Mouse (Mus musculus) gastrocnemius, postnatal 36 days (tissue): ENCODE results near the gene Hoxb9. TPM values are rescaled to one million over a fixed set of nuclear protein-coding genes. Genes with fewer than 3 reads are reported as not detected.

Experiments used
- DNase-seq, 2 experiments: peaks; one replicate each; pipeline ENCODE4 v3.0.0; 2022
- intact Hi-C: fragments of 180-260 bp; cut with DNase I; formaldehyde crosslinking; loops from one replicate; pipeline ENCODE4 v1.15.1; 2025
- long read RNA-seq, 2 experiments: library from polyadenylated mRNA; stranded (forward); transcript quantifications; one replicate each; pipeline ENCODE4 v2.0.0; 2021
- total RNA-seq, 2 experiments: library from RNA; stranded (reverse); gene quantifications; 2 replicates each; pipeline ENCODE4 v1.2.3; 2021

Gene Hoxb9
- under 1 TPM in 1 of 2 experiments, not detected in 1; 0.10 TPM for total RNA-seq
- long read RNA-seq, experiment 1 = 0 reads
- long read RNA-seq, experiment 2 = 0 reads

- no peak for DNase-seq
- intact Hi-C loops = no loop called here
These were observed at the start of gene Hoxb9 for GRCm38 (mm10) chr11:96270996-96271540. Hoxb9 (plus strand) TSS chr11:96271457.

DNA sequence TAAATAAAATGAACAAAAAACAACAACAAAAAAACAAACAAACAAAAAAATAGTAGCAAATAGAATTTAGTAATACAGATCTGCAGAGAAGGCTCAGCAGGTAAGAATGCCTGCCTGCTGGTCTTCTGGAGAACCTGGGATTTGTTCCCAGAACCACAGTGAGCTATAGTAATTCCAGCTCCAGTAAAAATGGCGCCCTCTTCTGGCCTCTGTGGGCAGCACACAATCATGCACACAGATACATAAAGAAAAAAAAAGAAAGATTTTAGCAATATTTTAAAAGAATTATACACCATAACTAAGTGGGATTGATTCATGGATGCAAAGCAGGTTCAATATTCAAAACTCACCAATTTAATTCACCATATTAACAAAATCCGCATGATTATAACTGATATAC lies 47.4 kb upstream of the Hoxb9 start:
- DNase-seq = no peak
- intact Hi-C loops = no loop called here

- intact Hi-C loops = no loop called here
- DNase-seq = no peak
These were observed 43.6 kb upstream of the Hoxb9 start for GRCm38 (mm10) chr11:96227676-96228075.

- DNase-seq = peak; percentile 16 to 29
- intact Hi-C loops = no loop called here
These were observed 36.4 kb upstream of the Hoxb9 start for GRCm38 (mm10) chr11:96234906-96235305.

- intact Hi-C loops = loop anchor here (5.0 kb wide), 1 partner anchor 148 kb away; no protein-coding TSS in a partner anchor
- DNase-seq = peak in 1 of 2 experiments; percentile 27
These were observed 31.0 kb upstream of the Hoxb9 start for GRCm38 (mm10) chr11:96240211-96240610.

DNA sequence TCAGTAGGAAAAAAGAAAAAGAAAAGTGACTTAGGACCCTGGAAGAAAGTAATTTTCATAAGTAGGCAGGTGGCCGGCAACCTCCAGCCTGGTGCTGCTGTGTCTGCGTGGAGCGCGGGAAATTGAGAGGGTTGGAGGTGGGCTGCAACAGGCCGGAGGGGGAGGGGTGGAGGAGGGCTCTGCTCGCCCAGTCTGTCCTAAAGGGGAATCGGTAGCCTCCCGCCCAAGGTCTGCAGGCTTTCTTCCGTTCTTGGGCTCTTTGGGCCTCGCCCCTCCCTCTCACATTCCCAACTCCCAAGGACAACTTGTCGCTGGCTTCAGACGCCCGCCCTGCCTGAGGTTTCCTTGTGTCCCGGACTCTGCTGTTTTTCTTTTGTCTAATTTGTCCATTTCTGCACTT lies 20.4 kb upstream of the Hoxb9 start:
- intact Hi-C loops = no loop called here

DNA sequence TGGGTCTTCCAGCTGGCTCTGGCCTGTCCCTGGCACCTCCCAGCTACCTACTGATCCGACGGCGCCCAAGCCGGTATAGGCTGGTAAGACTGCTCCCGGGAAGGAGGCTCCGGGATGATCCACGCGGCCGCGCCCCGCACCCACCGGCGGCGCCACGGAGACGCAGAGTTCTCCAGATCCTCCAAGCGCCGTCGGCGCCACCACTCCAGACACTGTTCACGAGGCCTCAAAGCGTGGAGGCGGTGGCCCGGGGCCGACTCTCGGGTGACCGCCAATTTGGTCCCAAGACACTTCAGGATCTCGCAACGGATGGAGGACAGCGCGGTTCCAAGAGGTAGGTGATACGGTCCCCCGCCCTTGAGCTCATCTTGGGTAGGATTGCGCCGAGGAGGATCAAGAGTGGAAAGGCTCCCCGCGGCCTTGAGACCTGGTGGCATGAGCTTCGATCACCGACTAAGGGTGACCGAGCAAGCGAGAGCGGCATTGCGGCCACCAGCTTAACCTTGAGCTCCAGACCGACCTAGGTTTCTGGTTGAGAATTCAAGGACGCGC lies 19.7 kb upstream of the Hoxb9 start:
- no peak for DNase-seq
- intact Hi-C loops = no loop called here

More for the DNA sequence above, 20.4 kb upstream of the Hoxb9 start:
- DNase-seq = no peak

DNA sequence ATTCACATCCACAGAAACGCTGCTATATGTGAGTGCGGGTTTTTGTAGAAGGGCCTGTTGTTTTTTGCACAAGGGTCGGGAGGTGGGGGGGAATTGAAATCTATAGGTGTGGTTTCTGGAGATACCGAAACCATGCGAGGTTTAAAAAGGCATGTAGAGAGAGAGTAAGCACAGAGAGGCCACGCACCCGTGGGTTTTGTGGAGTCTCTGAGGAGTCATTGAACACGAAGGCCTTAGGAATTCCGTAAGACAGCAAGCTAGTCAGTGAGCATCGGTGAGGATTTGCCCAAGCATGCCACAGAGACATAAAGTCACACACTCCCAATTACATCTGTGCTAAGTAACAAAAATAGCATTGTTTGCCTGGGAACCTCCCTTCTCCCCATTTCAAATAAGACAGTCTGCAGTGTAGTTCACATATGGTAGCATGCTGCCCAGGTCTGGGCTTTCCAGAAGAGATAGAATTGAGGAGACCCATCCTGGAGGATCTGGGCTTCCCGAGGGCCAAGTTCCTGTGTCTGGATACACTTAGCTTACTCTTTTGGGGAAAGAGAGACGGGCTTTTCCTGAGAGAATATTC lies 18.6 kb upstream of the Hoxb9 start:
- intact Hi-C loops = no loop called here
- no peak for DNase-seq

GRCm38 (mm10) chr11:96254221-96254620 lies 17.0 kb upstream of the Hoxb9 start:
- no peak for DNase-seq
- intact Hi-C loops = no loop called here

DNA sequence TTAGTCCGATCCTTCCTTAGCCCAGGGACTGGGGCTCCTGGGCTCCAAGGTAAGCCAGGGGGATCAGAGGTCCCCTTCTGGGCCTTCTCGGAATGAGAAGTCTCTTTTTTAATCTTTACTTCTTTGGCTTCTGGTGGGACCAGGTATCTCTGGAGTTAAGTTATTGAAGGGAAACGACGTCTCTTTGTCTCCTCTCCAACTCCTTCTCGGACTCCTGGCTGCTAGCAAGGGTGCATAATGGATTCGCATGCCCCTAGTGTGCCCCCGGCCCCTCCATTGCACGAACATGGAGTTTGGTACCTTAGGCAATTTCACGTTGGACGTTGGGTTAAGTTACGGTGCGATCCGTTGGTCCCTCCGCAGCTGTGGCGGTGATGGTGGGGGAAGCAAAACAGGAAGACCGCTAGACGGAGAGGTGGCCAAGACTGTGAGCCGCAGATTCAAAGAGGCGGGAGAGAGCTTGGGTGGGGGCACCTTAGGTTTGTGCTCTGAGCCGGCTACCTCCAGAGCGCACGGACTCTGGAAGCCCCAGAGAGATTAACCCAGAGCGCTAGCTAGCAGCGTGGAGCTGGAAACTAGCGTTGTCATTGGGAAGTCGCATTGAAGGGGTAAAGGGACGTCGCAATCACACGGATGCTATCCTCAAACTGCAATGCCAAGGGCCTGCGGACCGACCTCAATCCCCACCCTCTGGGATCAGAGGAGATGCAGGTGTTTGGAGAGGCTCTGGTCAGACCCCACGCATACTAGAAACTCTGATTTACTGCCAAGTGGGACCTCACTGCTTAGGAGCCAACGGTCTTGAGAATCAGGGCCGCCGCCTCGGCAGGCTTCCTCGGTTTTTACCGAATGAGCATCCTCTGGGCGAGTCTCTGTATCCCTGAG lies 15.9 kb upstream of the Hoxb9 start:
- DNase-seq = no peak
- intact Hi-C loops = no loop called here

- intact Hi-C loops = no loop called here
- DNase-seq = no peak
These were observed 15.2 kb upstream of the Hoxb9 start for GRCm38 (mm10) chr11:96255996-96256445.

DNA sequence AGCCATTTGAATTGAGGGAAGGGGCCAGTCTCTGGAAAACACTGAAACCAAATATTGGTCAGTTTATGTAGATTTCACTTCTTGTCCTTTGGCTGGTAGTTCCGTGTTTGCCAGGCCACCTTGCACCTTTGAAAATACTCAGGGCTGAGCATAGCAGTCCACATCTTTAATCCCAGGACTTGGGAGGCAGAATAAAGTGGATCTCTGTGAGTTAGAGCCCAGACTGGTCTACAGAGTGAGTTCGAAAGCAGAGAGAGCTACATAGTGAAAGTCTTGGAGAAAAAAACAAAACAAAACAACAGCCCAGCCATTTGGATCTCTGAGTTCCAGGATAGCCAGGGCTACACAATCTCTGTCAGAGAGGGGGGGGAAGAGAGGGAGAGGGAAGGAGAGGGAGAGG lies 14.1 kb upstream of the Hoxb9 start:
- intact Hi-C loops = no loop called here
- no peak for DNase-seq

- DNase-seq = no peak
- intact Hi-C loops = no loop called here
These were observed 12.2 kb upstream of the Hoxb9 start for GRCm38 (mm10) chr11:96259038-96259437.

GRCm38 (mm10) chr11:96259511-96259910 lies 11.7 kb upstream of the Hoxb9 start:
- intact Hi-C loops = no loop called here
- DNase-seq = no peak

GRCm38 (mm10) chr11:96260310-96260970 lies 10.8 kb upstream of the Hoxb9 start:
- intact Hi-C loops = no loop called here
- DNase-seq = no peak

GRCm38 (mm10) chr11:96261323-96261890 lies 9.8 kb upstream of the Hoxb9 start:
- DNase-seq = no peak
- intact Hi-C loops = no loop called here

DNA sequence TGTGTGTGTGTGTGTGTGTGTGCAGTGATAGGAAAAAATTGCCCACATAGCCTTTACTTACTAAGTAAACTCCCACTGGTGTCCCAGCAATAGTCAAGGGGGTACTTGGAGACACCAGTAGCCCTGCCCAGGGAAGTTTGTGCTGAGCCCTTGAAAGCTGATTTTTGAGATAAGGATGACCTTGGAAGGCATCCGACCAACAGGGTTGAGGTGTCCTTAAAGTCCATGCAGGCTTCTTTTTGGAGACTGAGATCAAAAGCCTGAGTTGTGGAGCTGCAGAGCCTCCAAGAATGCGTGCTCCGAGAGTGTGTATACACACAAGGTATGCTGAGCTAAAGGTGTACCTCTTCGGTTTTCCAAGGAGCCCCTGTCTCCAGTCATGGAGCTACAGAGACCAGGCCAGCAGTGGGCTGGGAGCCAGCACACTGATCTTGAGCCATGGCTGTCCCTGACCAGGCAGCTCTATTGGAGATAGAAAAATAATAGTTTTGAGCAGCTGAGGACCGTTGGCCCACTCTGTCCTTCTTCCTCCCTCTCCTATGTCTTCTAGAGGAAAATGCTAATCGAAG lies 8.9 kb upstream of the Hoxb9 start:
- intact Hi-C loops = no loop called here
- no peak for DNase-seq

- intact Hi-C loops = no loop called here
- DNase-seq = no peak
These were observed 7.4 kb upstream of the Hoxb9 start for GRCm38 (mm10) chr11:96263636-96264389.

- no peak for DNase-seq
- intact Hi-C loops = no loop called here
These were observed 6.8 kb upstream of the Hoxb9 start for GRCm38 (mm10) chr11:96264390-96265020.
